Mouse (Mus musculus) C2C12 (cell line): ENCODE results near the gene Olfml3. TPM values are rescaled to one million over a fixed set of nuclear protein-coding genes. Genes with fewer than 3 reads are reported as not detected.

Source experiments
- H3K27me3 ChIP-seq: one replicate; pipeline ENCODE4 v1.6.1; 2011; ENCODE audit not compliant: control insufficient read depth, insufficient read depth, insufficient read length
- H3K36me3 ChIP-seq: one replicate; pipeline ENCODE4 v1.6.1; 2011; ENCODE audit not compliant: control insufficient read depth, insufficient read depth
- H3K4me3 ChIP-seq: one replicate; pipeline ENCODE4 v1.5.1; 2011; ENCODE audit warnings: mild to moderate bottlenecking, control low read depth; ENCODE audit not compliant: poor library complexity, insufficient read depth, severe bottlenecking
- H3K79me2 ChIP-seq: one replicate; pipeline ENCODE4 v1.6.1; 2011; ENCODE audit not compliant: control insufficient read depth, insufficient read depth
- H3K79me3 ChIP-seq: one replicate; pipeline ENCODE4 v1.6.1; 2011; ENCODE audit warnings: low read depth, control low read depth
- H3ac ChIP-seq: one replicate; pipeline ENCODE3; 2011; ENCODE audit warnings: low read depth; ENCODE audit not compliant: control insufficient read depth, insufficient read length
- CEBPB ChIP-seq: IDR thresholded peaks from one replicate; pipeline ENCODE4 v1.6.1; 2011; ENCODE audit warnings: low read depth, mild to moderate bottlenecking, control low read depth, moderate library complexity
- CTCF ChIP-seq: IDR thresholded peaks from one replicate; pipeline ENCODE4 v1.5.1; 2011; ENCODE audit not compliant: control insufficient read depth, insufficient read depth, insufficient read length
- FOSL1 ChIP-seq: IDR thresholded peaks from one replicate; pipeline ENCODE4 v1.8.0; 2011; ENCODE audit warnings: mild to moderate bottlenecking, low read length; ENCODE audit not compliant: poor library complexity, insufficient read depth, severe bottlenecking
- MAX ChIP-seq: IDR thresholded peaks from one replicate; pipeline ENCODE4 v1.6.1; 2011; ENCODE audit warnings: mild to moderate bottlenecking, control low read depth
- MYOD1 ChIP-seq: IDR thresholded peaks from one replicate; pipeline ENCODE4 v1.6.1; 2011; ENCODE audit warnings: low read depth; ENCODE audit not compliant: control insufficient read depth, insufficient read length
- MYOG ChIP-seq: IDR thresholded peaks from one replicate; pipeline ENCODE4 v1.6.1; 2011; ENCODE audit not compliant: control insufficient read depth, insufficient read length; ENCODE audit errors: extremely low read depth
- USF1 ChIP-seq: IDR thresholded peaks from one replicate; pipeline ENCODE4 v1.6.1; 2011; ENCODE audit warnings: low read depth, mild to moderate bottlenecking, control low read depth, moderate library complexity
- polyA plus RNA-seq: library from polyadenylated mRNA; unstranded; fragments of >200 nt; fragmentation: generic; extraction: Trizol; gene quantifications from one replicate; pipeline ENCODE4 v1.2.1, GENCODE M21; 2012; ENCODE audit warnings: missing spikeins

The Olfml3 gene
- polyA plus RNA-seq, 1 experiment, result 7.5 TPM

- TF ChIP-seq CEBPB (peak; percentile 54), CTCF (no peak)
These were observed 20.7 kb downstream of the Olfml3 start for GRCm38 (mm10) chr3:103716774-103717760.

DNA sequence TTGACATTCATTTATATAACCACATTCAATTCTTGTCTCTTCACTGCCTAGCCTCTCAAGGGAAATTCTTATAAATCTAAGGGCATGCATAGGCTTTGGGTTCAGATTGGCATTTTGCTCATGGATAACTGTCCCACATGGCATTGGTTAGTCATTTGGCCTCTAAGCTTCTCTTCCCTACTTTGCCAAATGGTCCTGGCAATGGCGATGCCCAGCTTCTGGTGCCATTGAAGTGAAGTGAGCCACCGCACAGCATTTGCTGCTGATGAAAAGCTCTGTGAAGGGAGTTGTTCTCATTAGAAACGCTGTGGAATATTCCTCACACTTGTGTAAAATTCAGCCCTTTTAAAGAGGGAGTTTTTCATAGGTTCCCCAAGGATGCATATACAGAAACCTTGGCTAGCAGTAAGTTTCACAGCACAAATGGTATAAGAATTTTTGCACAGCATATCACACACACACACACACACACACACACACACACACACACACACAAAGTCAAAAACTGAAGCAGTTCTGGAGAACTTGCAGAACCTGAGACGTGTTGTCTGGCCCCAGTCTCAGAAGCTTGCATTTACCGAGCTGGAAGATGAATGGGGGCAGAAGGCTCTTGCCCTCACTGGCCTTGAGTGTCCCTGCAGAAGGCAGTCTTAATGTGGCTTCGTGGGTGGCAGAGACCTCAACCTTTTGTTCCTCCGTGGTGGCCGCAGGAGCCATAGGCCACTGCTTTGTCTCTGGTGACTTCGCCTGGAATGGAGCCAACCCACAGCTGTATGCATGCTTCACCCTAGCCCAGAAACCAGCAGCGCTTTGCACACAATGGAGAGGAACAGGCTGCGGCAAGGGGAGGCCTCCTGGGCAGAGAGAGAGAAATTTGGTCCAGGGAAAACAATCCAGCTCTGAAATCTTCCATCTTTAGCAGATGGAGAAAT is 21.8 kb downstream of the Olfml3 start:
- TF ChIP-seq FOSL1, result no peak
- no peak for TF ChIP-seq MAX
- no peak for TF ChIP-seq CEBPB
- no peak for TF ChIP-seq MYOG
- TF ChIP-seq CTCF, result no peak
- no peak for TF ChIP-seq MYOD1
- TF ChIP-seq USF1, result no peak
- Histone ChIP-seq H3K79me3 (no peaks in the 10 kb centered on the region), H3K36me3 (no peaks in the 10 kb centered on the region)

More at GRCm38 (mm10) chr3:103716774-103717760, 20.7 kb downstream of the Olfml3 start:
- no peaks in the 10 kb centered on the region for H3K79me2 ChIP-seq
- no peak overlapping the region for H3K4me3 ChIP-seq
- no peaks in the 10 kb centered on the region for H3K27me3 ChIP-seq
- H3ac ChIP-seq, result no peak overlapping the region
- no peaks in the 10 kb centered on the region for H3K36me3 ChIP-seq
- no peaks in the 10 kb centered on the region for H3K79me3 ChIP-seq

DNA sequence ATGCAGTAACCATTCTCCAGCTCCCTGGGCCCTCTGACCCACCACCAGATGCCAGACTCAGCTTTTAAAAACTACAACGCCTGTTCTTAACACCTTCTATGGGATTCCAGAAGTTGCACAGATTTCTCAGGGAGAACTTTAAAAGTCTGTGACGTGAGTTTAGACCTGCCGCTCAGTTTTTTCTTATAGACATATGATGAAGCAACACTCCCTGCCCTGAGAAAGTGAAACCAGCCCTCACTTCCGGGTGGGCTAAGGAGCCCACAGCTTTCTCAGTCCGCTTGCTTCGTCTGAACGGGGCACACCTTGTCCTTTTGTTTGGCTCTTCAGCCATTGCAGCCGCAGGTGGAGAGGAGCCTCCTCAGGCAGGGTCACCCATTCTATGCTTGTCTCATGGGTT is 22.9 kb downstream of the Olfml3 start:
- H3K27me3 ChIP-seq, result no peaks in the 10 kb centered on the region
- no peaks in the 10 kb centered on the region for H3K79me3 ChIP-seq
- no peaks in the 10 kb centered on the region for H3K79me2 ChIP-seq
- no peak for TF ChIP-seq CTCF
- TF ChIP-seq MAX, result no peak
- TF ChIP-seq USF1, result no peak
- no peak for TF ChIP-seq MYOG
- TF ChIP-seq CEBPB, result no peak
- no peak for TF ChIP-seq MYOD1
- TF ChIP-seq FOSL1, result no peak
- H3K4me3 ChIP-seq, result no peak overlapping the region
- no peak overlapping the region for H3ac ChIP-seq
- H3K36me3 ChIP-seq, result no peaks in the 10 kb centered on the region

More for the DNA sequence above, 21.8 kb downstream of the Olfml3 start:
- H3ac ChIP-seq, result no peak overlapping the region
- no peak overlapping the region for H3K4me3 ChIP-seq
- H3K79me2 ChIP-seq, result no peaks in the 10 kb centered on the region
- no peaks in the 10 kb centered on the region for H3K27me3 ChIP-seq

GRCm38 (mm10) chr3:103714236-103714875 is 23.4 kb downstream of the Olfml3 start:
- H3K79me2 ChIP-seq, result no peaks in the 10 kb centered on the region
- no peak overlapping the region for H3ac ChIP-seq
- H3K27me3 ChIP-seq, result no peaks in the 10 kb centered on the region
- no peaks in the 10 kb centered on the region for H3K79me3 ChIP-seq
- TF ChIP-seq MAX (no peak), FOSL1 (no peak), MYOD1 (no peak), MYOG (no peak), USF1 (no peak), CEBPB (no peak), CTCF (no peak)
- H3K4me3 ChIP-seq, result no peak overlapping the region
- no peaks in the 10 kb centered on the region for H3K36me3 ChIP-seq

GRCm38 (mm10) chr3:103712196-103712595 is 25.6 kb downstream of the Olfml3 start:
- TF ChIP-seq MYOD1 (no peak), CTCF (no peak), USF1 (no peak), MYOG (no peak), MAX (no peak), FOSL1 (no peak), CEBPB (no peak)
- no peaks in the 10 kb centered on the region for H3K79me2 ChIP-seq
- H3K79me3 ChIP-seq, result no peaks in the 10 kb centered on the region
- H3ac ChIP-seq, result no peak overlapping the region
- H3K4me3 ChIP-seq, result no peak overlapping the region
- H3K27me3 ChIP-seq, result no peaks in the 10 kb centered on the region
- H3K36me3 ChIP-seq, result no peaks in the 10 kb centered on the region
